In the genomic region with DNA sequence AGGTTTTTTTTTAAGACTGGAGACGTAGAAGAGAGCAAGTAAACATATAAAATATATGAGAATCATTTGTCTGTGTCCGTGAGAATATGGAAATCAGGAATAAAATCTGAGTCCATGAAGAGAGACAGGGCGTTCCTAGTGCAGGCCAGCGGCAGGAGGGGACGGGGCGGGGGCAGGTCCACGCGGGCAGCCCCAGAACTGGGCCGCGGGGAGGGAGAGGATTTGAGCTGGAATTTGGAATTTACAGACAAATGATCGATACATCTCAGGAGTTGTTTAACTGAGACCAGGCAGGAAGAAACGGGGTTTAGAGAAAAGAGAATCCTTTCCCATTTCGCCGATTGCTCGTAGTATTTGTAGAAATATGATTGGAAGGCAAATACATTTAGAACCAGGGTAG, we compare ENCODE assay signal across 18 mouse cellular contexts. TPM values are rescaled to one million over a fixed set of nuclear protein-coding genes. Genes with fewer than 3 reads are reported as not detected.
"Had no signal": no experiment of that assay in that cellular context is flagged by ENCODE, and none has a peak within 500 bp of the region (broad histone marks: within the 10 kb centered on the region; RNA-seq: fewer than 3 reads in every experiment).

No protein-coding gene starts in this region.

- H3K9ac ChIP-seq: limb, embryonic 12.5 days; liver, embryonic 14.5 days; lung, embryonic 15.5 days had no signal

- DNase-seq: kidney, adult 18-20 months; kidney, postnatal 10 days; kidney, postnatal 4 days; lung, postnatal 14 days; right cerebral cortex, adult 18-20 months; right cerebral cortex, postnatal 25 days; thymus, postnatal 36 days had no signal

- H3K27ac ChIP-seq: layer of hippocampus, adult 2 months; limb, embryonic 12.5 days; liver, embryonic 14.5 days; lung, embryonic 15.5 days; macrophage had no signal

- H3K4me3 ChIP-seq: layer of hippocampus, adult 2 months; limb, embryonic 12.5 days; lung, embryonic 15.5 days; megakaryocyte, embryonic 14.5 days had no signal

- H3K9me3 ChIP-seq: limb, embryonic 12.5 days; lung, embryonic 15.5 days; megakaryocyte, embryonic 14.5 days had no signal

- H3K36me3 ChIP-seq: limb, embryonic 12.5 days; lung, embryonic 15.5 days had no signal

- H3K27me3 ChIP-seq: limb, embryonic 12.5 days had no signal

- H3K4me2 ChIP-seq: limb, embryonic 12.5 days; lung, embryonic 15.5 days; midbrain, embryonic 11.5 days had no signal

- H3K4me1 ChIP-seq: lung, embryonic 15.5 days had no signal

RNA-seq across cellular contexts. Expression of a gene that starts 10.9 kb away (rescaled TPM):
- polyA plus RNA-seq: limb, embryonic 12.5 days; macrophage; midbrain, embryonic 11.5 days; midbrain, postnatal 0 days; neural tube, embryonic 14.5 days had no signal

RNA-seq across cellular contexts. Expression of a gene that starts 11.1 kb away (rescaled TPM):
- polyA plus RNA-seq: kidney, embryonic 14.5 days; limb, embryonic 12.5 days; lung, embryonic 15.5 days; macrophage; midbrain, embryonic 11.5 days; midbrain, postnatal 0 days; neural tube, embryonic 14.5 days; small intestine, adult 2 months had no signal

RNA-seq across cellular contexts. Expression of a gene that starts 24.5 kb away (rescaled TPM):
- polyA plus RNA-seq: macrophage; neural tube, embryonic 14.5 days had no signal
